Mouse (Mus musculus): ENCODE results near the gene Il11.
A peak's percentile ranks its signal among the peaks of the same experiment; 100 is the strongest.

Gene Il11

DNA sequence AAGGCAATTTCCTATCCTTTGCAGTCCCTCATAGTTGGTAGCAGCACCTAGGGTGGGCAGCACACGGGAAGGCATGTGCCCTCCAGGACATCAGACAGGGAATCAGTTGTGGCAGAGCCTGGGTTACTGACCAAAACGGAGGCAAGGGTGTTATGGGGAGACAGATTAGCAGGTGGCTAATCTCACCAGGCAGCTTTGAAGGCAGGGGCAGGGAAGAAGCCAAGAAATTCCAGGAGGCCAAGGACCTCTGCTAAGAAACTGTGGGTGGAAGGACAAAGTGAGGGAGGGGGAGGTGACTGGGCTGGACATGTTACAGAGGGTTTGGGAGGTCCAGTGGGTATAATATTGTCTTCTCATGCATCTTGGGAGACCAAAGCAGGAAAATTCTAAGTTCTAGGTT lies 39.3 kb downstream of the Il11 start:
- no peak for DNase-seq (ENCODE audit: low spot score)

DNA sequence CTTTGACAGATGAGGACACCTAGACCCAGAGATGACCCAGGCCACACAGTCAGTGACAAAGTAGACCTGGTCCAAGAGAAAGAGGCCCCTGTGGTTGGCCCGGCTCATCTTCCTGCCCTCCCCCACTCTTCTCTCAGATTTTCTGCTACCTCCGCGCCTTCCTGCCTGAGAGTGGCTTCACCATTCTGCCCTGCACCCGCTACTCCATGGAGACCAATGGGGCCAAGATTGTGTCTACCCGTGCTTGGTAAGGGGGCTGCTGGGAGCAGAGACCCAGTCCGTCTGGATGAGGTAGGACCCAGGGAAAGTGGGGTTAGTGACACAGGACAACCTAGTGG lies 40.2 kb downstream of the Il11 start:
- DNase-seq (ENCODE audit: low spot score): no peak

DNA sequence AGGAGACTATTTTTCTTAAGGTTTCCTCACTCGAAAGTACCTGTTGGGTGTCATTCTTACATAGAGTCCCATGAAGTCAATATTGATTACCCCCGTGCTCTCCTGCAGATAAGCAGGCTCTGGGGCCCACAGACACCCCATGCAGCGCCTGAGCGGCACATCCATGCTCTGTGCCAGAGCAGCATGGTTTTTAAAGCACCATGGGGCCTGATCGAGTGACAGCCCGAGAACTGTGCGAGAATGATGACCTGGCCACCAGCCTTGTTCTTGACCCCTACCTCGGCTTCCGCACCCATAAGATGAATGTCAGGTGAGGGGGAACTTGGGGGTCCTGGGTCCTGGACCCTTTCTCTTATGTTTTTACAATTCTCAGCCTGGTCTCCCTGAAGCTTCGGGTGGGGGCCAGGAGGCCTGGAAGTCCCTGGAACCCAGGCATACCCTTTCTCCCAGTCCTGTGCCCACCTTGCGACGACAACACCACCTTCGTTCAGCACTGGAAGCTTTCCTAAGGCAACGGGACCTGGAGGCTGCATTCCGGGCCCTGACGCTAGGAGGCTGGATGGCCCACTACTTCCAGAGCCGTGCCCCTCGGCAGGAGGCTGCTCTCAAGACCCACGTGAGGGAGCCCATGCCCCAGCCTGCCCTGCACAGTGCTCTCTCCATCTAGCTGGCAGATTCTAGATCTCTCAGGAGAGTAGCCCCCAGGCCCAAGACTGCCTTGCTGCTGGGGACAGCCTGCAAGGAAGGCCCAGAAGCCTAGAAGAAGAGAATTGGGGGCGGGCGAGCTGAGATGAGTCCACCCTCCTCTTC lies 40.8 kb downstream of the Il11 start:
- DNase-seq (ENCODE audit: low spot score): no peak

DNA sequence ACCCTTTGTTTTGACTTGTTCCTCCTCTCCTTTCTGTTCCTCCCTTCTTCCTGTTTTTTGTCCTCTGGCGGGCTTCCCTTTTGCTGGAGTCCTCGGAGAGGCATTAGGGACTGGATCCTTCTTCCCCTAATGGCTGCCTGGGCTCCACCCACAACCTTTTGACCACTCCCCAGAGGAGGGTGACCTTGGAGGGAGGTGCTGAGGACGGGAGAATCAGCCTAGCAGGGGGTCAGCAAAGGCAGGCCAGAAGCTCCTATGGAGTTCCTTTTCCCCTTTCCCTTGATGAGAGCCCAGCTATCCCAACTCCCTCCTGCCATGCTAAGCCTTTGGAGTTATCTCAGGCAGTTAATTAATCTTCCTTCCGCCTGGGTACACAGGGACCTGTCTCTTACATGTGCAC lies 41.5 kb downstream of the Il11 start:
- DNase-seq (ENCODE audit: low spot score): peak; percentile 74

DNA sequence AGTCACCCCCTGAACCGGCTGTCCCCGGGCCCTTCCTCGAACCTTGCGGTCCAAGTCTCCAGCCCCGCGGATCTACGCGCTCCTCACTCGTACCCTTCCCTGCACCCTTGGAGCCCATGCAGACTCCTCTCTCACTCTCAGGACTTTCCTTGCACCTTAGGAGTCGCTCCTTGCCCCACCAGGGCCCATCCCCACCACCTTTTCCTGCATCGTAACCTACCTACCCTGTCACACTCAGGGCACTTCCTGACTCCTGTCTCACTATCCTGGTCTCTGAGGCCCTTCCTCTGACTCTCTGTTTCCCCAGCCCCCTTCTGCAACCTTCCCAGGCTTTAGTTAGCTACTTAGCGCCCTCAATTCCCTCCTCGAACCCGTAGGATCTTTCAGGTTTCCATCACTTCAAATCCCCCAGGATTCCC lies 42.3 kb downstream of the Il11 start:
- DNase-seq (ENCODE audit: low spot score): no peak

DNA sequence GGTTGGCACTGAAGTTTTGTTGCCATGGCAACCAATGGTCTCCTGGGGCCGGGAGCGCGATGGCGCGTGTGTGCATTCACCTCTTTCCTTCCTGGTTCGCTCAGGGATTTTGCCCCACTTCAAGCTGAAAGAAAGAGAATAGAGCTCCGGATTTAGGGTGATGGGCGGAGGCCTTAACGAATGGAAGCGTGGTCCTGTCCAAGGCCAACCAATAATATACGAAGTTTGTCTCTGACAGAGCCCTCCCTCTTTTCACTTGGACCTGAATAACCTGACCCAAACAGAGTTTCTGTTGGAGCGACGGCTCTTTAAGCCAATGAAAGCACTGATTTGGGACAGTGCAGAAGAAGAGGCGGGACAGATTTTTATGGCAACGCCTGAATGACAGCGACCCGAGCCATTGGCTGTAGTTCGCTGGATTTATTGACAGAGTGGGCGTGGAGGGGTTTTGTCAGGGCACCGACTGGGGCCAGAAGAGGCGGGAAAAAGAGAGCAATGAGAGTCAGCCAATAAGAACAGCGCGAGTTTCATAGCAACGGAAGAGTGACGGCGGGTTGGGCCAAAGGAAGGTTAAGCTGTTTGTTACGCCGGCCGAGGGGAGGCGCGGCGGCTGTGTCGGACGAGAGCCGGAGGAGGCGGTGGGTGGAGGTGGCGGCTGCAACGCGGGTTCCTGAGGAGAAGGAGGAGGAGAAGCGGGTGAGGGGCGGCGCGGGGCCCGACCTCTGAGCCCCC lies 42.9 kb downstream of the Il11 start, which contains the start of gene Kmt5c:
TSS of gene Kmt5c (plus strand) at position 572 of the 732 bp plus-strand sequence.
- peak; percentile 95 for DNase-seq (ENCODE audit: low spot score)

DNA sequence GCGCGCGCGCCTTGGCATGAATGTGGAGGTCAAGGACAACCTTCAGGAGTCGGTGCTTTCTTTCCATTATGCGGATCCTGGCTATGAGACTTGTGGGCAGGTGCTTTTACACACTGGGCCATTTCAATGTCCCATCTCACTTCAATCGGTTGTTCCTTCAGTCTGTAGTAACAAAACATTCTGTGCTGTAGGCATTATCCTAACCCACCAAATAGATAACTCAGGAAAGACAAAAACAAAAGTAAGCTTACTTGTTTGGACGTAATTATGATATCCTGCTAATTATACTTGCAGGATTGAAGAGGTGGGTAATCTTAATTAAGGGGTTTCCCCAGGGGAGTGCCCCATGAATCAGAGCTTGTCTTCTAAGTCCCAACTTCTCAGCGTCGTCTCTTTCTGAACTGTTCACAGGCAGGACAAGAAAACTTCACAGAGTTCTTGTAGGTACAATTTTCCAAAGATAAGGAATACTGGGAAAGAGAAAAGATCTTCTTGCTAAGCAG lies 43.6 kb downstream of the Il11 start:
- no peak for DNase-seq (ENCODE audit: low spot score)

DNA sequence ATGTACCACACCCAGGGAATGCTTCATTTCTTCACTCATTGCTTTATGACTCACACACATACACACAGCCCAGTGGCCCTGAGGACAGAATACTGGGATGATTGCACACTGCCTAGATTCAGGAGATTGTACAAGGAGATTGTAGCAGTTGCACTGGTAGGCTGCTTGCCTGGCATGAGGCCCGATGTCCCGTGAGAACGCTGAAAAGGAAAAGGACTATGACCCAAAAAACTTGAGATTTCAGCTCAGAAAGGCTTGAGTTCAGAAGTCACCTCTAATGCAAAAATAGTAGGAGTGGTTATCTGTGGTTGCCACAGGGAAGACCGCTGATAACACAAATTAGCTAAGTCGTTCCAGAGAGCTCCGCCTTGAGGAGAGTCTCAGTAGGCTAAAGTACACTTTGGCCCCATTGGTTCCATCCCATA lies 49.7 kb downstream of the Il11 start:
- no peak for DNase-seq (ENCODE audit: low spot score)

DNA sequence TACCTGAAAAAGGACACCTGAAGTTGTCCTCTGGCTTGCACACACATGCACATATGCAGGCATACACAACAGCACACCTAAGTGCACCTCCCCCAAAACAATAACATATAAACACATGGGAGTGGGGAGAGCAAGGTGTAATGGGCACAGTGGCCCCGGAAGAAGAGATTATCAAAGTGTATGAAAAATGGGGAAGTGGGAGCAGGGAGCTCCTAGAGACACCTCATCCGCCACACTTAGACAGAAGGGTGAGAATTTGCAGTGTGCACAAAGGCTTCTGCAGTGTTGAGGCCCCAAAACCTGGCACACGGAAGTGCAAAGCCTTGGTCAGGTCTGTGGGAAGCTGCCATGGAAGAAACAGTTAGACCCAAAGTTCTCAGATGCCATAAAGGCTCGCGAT lies 51.6 kb downstream of the Il11 start:
- DNase-seq (ENCODE audit: low spot score): no peak

DNA sequence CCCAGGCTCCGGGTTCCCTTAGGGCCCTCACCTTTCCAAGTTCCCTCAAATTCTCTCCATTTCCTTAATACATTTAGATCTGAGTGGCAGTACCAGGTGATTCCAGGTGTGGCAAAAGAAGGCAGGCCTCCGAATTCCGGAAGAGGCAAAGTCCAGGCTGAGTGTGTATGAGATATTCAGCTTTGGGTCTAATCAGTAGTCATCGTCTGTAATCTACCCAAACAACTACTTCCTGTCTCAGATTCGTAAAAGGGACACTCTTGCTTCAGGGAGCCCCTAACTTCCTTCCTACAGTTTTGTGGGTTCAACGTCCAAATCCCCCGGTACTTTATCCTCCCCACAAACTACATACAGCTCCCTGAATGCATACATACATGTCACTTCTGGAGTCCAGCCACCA lies 57.5 kb downstream of the Il11 start, which contains the start of gene Tmem150b:
TSS of gene Tmem150b (minus strand) at position 81 of the 400 bp plus-strand sequence.
- no peak for DNase-seq (ENCODE audit: low spot score)

DNA sequence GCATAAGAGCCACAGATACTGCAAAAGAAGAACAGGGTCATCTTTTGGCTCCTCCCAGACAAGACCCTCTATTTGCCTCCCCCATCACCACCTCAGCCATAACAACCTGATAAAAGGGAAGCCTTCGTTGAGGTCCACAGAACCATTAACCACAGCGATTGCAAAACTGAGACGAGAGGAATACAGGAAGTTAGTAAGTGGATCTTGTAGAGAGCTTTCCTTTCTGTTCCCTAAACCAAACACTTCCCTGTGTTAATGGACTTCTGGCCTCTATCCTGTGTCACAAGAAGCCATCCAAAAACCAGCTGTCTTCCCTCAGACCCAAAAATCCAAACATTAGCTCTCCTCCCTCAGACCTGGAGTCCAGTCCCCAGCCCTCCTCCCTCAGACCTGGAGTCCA lies 58.3 kb downstream of the Il11 start:
- DNase-seq (ENCODE audit: low spot score): no peak

DNA sequence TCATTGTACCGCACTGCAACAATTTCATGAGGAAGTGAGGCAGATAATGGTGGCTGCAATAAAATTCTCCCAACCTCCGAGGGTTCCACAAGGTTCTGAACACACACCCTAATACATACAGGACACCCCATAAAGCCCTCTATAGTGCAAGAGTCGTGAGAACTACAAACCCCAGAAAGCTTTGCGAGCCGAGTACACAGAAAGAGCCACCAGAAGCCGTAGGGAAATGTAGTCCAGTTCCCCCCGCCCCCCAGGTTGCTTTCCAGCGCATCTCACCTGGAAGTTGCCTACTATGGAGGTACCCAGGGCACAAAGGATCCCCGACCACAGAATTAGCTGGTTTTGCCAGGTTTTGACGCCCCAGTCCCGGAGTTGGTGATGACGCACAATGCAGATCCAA lies 59.2 kb downstream of the Il11 start:
- DNase-seq (ENCODE audit: low spot score): peak; percentile 52

Measured in testis, postnatal 10 days (tissue).